Mouse (Mus musculus) gastrocnemius, postnatal 25 days (tissue): ENCODE data around the gene Eif4e2. TPM values are rescaled to one million over a fixed set of nuclear protein-coding genes. Genes with fewer than 3 reads are reported as not detected.

ENCODE experiments used
- DNase-seq: peaks from one replicate; pipeline ENCODE4 v3.0.0; 2022
- total RNA-seq, 2 experiments: library from RNA; stranded (reverse); gene quantifications; 1 replicate in 1 of 2; 2 replicates in 1 of 2; pipeline ENCODE4 v1.2.3; 2021

Gene Eif4e2
- total RNA-seq, 2 experiments from 2014 or later = 49.6 to 51.7 TPM

DNA sequence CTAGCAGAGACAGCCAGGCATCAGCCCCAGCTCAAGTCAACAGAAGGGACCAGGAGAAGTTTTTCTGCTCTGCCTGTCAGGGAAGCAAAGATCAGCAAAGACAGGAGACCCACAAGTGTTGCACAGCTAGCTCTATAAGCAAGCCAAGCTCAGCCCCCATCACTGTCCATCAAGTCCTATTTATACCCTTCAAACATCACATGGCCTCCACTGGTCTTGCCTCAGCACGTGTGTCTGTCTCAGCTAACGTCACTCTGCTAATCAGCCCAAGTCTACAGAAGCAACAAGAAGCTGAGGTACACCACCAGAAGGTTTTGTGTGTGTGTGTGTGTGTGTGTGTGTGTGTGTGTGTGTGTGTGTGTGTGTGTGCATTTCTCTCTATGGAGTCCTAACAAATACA, 12.9 kb upstream of the Eif4e2 start:
- DNase-seq = no peak

DNA sequence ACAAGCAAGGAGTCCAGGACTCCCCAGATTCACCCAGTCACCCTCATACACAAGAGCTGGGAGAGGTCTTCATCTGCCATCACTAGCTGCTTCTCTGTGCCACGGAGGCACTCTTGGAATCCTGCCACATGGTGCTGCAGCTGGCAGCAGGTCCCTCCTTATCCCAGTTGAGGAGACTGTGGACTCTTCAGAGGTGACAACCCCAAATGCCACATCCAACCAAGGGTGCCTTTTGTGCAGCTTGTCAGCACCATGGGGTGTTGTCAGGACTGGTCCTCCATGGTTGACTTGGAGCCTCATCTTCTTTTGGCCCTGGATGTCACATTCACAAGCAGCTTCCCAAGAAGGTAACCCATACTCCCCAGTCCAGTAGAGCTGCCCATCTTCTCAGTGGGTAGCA, 11.9 kb upstream of the Eif4e2 start:
- DNase-seq = no peak

DNA sequence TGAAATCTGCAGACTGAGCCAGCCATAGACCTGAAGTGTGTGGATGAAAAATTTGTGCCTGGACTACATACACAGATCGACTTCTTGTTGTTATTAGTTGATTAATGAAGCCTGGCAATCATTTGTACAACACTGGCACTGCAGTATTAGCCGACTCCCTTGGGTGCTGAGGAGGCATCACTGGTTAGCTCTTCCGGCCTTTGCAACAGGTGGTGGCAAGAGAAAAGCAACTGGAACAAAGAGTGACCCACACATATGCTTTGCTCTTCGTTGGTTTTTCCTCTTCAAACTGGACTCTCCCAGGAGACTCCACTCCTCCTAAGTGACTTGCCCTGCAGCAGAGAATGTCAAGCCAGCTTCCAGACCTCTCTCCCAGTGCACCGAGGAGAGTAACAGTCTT, 9.9 kb upstream of the Eif4e2 start:
- DNase-seq = no peak

DNA sequence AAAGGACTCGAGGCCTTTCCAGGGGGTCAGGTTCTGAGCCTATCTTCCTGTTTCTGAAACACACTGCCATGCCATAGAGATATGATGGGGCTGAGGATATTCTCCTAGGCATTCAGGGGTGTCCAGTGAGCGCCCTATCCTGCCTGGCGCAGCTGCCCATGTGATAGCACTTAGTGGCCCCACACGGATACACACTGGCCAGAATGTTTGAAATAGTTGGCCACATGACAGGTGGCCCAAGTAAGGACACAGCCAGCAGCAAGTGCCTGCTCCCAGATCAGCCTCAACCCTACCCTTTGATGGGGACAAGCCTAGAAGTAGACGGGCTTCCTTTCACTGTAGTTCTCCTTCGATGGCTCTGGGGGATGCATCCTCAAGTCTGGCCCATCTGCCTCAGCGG, 9.2 kb upstream of the Eif4e2 start, which contains the start of gene Chrng:
Gene Chrng, plus strand, starts transcription at position 193 of the 400 bp plus-strand sequence.
- no peak for DNase-seq

DNA sequence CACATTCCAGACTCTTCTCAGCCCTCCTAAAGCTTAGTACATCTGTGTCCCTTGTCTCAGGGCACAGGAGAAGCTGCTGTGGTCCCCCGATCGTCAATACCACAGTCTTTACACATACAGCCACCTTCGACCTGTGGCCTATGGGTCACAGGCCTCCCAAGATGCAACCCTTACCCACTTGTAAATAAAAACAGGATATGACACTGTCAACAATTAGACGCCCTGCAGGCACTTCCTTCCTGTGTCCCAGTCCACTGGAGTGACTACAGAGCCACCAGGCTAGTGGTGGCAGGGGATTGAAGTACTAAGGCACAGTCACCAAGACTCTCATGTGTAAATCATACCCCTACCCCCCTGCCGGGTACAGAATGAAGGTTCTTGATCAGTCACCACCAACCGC, 8.7 kb upstream of the Eif4e2 start:
- DNase-seq = no peak

DNA sequence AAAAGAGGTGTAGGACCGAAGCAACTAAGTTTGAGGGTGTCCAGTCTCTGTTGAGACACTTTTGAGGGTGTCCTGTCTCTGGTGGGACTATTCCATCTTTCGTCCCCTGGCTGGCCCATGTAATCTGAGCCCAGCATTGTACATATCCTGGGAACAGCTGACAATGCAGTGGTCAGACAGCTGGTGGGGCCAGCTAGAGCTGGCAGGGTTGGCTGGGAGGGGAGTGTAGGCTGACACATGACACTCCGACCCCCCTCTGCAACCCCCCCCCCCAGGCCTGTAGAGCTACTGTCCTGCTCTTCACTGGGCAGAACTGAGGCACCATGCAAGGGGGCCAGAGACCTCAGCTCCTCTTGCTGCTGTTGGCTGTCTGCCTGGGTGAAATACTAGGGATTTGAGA, 8.2 kb upstream of the Eif4e2 start:
- DNase-seq = no peak

DNA sequence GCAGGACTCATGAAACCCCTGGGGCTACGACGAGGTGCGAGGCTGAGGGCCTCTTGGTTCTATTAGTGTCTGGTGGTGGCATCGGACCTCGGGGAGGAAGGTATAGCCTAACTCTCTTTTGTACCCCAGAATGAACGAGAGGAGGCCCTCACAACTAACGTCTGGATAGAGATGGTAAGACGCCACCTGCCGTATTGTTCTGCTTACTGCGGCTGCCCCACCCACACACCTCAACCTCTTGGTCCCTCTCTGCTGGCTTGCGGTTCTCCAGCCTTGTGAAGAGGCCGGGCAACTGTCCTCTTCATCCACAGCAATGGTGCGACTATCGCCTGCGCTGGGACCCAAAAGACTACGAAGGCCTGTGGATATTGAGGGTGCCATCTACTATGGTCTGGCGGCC, 7.4 kb upstream of the Eif4e2 start:
- no peak for DNase-seq

DNA sequence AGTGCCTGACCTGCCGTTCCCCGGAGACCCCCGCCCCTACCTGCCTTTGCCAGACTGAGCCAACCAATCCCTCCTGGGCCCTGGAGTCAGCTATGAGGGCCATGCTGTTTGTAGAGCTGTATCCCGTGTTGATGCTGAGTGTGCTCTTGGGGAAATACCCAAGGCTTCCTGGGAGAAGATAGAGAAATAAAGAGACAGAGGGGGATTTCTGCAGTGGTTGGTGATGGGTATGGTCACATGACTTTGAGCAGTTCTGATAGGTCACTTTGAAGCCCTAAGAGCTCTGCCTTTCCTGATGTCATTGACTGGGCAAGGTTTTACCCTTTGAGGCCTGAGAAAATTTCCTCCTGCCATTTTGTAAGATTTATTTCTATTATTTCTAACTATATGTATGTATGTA, 2.3 kb upstream of the Eif4e2 start:
- DNase-seq = no peak

DNA sequence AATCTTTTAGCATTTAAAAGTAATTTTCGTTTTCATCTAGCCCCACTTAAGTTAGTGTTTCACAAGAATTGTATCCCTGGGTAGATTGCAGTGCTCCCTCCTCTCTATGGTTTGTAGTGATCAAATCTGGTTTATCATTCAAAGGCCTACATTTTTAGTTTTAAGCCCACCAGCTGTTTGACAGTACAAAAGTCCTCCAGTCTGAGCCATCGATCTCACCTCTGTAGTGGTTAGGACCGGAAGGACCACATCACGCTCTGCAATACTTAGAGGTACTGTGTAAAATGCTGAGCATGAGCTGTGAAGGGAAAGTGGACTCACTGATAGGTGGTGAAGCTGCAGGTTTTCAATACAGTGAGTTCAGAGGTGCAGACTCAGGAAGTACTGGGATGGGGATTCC, 1.0 kb downstream of the Eif4e2 start:
- DNase-seq = no peak

DNA sequence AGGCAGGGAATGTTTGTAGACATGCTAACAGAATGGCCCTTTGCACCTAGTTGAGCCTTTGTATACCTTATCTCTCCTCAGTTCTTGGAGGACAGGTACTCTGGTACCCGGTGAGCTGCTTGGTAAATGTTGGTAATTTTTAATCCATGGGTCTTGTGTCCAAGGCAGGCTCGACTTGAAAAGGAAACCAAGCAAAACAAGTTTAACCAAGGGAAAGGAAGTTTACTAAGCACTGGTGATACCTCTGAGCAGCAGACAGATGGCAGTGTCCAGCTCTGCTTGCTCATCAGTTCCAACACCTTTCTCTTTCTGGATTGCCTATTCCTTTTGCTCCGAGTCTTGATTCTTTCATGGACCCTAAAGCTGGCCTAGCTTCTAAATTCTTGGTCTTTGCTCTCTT, 4.2 kb downstream of the Eif4e2 start:
- no peak for DNase-seq

DNA sequence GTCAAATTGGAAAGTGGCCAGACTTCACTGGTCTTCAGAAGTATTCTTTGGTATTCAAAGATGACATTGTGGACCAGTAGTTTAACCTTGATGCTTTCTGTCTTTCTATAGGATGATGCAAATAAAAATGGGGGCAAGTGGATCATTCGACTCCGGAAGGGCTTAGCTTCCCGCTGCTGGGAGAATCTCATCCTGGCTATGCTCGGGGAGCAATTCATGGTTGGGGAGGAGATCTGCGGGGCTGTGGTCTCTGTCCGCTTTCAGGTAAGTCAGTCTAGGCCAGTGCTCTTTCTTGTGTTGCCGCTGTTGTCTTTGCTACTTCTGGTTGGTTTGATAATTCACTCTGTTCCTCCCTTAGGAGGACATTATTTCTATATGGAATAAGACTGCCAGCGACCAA, 12.0 kb downstream of the Eif4e2 start:
- DNase-seq = no peak

DNA sequence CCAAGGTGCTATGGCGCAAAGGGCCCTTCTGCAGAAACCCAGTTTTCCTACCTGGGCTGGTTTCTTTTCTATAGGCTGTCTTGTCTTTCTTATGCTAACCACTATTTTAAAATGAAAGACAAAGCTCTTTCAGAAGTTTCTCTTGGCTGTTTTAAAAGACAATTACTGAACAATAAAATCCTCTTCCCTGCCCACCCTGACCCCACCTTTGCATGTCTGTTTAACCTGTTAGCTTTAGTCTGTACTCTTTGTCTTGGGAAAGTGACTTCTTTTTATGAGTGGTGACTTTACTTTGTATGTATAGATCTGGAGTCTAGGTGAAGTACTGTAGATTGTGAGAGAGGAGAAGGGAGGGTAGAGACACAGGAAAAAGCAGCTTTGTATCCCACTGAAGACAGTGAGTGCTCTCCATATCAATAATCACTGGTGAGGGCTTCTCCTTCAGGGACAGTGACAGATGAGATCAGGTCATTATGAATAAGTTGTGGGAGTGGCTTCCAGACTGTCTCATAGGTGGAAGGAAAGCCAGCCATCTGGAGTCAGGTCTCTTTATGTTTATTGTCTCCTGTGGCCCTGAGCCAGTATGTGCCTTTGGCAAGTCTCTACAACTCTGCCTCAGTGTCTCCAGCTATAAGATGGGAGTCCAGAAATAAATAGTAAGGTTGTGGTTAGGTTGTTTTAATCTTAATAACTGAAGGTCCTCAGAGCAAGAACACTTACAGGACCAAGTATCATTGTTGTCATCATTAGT, 12.9 kb downstream of the Eif4e2 start:
- no peak for DNase-seq

DNA sequence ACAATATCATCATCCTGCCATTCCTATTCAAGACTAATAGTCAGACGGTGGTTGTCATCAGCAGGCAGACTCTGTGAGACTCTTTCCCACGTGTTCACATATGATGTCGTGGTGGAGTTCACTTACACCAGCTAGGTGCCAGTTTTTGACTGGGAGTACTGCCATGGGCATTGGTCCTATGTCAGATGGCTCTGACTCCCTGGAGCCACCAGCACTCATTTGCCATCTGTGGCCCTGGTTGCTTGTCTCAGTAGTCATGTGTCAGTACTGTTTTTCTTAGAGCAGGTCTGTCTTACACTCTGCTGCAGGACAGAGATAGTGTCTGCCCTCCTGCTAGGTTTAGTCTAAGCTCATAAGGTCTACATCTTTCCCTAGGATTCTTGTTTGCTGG, 13.4 kb downstream of the Eif4e2 start:
- peak; percentile 55 for DNase-seq

DNA sequence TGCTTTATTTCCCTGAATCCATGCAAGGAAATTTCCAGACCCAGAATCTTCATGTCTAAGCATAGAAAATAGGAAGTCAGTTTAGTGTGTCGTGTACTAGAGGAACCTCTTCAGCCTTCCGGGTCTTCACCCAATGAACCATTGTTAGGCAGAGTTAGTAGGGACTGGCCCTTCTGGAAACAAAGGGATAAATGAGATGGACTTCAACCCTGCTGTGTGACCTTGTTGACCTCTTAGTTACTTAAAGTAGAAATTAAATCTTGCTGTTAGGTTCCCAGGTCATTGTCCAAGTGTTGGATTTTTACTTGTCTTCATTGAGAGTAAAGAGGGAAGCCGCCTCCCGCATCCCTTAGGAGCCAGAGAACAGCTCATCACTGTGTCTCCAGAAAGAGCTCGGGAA, 16.9 kb downstream of the Eif4e2 start:
- no peak for DNase-seq

DNA sequence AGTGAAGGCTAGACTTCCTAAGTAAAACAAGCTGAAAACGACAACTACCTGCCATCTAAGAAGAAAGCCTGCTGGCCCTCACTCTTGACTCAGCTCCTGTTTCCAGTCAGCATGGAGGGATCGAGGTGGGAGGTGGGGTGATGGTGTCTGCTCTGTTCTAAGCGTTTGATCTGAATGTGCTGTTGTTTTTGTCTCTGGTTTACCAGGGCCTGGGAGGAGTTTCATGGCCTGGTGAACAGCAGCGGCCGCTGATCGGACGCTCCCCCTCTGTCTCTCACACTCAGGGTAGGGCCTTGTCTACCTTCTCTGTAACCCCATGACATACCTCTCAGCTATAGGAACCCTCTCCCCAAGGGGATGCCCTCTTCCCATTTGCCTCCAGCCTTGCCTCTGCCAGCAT, 18.5 kb downstream of the Eif4e2 start:
- DNase-seq = no peak

DNA sequence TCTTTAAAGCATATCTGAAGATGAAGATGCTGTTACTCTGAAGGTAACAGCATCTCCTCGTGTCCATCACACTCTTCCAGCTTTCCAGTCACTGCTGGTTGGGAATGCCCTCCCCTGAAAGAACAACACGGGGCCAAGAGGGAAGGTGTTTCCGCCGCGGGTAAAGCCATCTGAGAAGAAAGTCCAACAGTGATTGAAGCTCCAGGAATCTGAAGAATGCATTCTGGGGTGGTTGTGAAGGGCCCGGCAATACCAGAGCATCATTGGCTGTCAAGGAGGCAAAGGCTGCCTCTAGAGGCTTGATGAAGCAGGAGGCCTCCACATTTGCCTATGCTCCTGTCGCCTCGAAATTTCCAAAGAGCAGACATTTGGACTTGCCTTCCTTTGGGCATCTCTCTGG, 25.3 kb downstream of the Eif4e2 start:
- DNase-seq = no peak

DNA sequence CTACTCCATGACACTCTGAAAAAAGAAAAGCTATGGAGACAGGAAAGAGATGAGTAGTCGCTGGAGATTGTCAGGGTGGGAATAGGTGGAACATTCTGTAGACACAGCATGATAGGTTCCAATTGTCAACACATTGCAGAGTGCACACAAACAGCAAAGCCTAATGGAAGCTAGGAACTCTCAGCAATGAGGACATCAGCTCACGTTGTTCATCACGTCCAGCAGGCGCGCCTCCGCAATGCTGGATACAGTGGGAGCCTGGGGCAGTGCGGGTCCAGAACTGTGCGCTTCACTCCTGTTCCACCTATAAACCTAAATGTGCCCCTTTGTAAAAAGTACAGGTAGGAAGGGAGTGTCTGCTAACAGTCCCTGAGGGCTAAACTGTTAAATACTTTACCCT, 29.3 kb downstream of the Eif4e2 start:
- DNase-seq = no peak

DNA sequence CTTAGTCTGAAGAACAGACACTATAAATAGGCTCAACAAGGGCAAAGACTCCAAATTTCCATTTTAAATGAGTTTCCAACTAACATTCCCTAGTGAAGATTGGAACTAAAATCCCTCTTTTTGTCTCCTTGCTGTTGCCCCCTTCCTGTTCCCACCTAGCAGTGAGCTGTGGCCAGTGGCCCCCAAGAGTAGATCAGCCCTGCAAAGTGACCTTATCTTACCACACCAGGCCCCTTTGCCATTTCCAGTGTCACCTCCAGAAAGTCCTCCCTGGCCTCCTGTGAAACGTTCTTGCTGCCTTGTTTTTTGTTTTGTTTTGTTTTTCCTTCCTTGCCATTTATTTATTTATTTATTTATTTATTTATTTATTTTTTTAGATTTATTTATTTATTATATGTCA, 31.7 kb downstream of the Eif4e2 start:
- DNase-seq = no peak

DNA sequence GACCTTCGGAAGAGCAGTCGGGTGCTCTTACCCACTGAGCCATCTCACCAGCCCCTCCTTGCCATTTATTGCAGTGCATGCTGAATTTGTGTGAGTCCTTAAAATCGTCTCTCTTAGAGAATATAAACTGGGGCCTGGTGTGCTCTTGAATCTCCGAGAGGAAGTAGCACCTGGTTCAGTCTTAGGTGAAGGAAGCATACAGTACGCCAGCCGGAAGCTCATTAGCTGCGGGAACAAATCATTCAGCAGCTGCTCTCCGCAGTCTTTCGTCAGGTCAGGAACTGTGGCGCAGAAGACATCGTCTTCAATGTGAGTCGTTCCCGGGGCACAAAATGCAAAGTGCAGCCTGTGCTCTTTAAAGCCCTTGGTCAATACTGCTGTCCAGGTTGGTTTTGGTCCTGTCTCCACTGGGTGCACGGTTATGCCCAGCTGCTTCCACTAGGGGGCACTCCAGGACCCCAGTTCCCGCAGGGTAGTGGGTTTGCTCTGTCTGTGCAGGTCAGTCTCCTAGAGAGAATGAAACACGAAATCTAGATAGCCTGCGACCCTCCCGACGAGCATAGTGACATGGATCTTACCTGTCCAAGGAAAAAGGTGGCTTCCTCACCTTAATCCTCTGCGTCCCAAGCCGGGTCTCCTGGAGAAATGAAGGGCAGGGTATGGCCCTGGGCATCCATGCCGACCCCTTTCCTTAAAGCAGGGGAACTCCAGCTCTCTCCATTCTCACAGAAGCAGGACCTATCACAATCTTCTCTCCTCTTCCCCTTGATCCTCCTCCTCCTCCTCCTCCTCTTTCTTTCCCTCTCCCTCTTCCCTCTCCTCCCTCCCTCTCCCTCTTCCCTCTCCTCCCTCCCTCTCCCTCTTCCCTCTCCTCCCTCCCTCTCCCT, 32.5 kb downstream of the Eif4e2 start:
- DNase-seq = peak; percentile 58

DNA sequence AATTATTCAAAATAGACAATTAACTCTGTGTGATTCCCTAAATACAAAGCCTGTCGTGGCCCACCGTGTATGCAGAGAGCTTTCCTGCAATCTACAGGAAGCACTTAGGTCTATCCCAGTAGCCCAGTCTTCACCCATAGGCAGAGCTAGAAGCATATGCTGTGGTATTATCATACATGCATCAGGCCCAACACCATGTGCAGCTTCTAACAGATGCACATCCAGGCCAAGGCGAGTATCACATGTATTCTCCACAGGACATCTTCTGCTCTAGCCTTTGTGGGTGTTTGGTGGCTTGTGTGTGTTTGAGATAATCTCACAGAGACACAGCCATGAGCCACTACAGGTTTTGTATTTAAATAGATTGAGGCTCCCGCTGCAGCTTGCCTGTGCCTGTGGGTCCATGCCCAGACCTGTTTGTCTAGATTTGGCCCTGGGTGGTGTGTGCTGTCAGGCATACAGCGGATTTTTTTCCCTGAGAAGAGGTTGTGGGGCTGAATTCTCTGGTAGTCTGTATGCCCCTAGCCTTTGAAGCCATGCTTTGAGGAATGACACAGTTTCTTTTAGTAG, 38.4 kb downstream of the Eif4e2 start:
- no peak for DNase-seq

DNA sequence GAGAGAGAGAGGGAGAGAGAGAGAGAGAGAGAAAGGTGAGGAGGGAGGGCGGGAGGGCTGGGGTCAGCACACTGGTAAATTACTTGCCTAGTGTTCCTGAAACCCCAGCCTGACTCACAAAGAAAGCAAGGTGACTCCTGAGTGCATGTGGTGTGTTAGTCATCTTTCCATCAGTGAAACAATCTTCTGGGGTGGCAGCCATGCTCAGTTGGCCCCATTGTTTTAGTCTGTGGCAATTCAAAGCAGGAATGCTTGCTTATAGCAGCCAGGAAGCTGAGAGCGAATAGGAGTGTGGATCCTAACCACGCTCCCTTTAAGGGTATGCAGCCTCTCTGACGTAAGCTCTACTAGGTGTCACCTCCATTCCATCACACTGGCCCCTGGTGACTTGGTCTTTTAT, 41.5 kb downstream of the Eif4e2 start:
- DNase-seq = no peak

DNA sequence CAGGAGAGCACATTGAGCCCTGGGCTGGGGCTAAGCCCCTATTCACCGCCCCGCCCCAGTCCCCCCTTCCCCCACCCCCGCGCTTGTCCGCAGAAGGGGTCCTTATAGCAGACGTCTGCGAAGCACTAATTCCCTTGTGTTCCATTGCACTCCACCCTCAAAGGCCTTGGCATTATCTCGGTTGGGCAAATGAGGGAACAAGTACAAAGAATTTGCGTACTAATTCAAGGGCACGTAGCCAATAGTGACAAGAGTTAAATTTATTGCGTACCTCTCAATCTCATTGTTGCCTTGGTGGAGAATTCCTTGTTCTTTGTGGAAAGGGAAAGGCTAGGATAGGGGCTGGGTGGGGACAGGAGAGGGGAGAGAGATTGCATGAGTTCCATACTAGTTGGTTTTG, 44.0 kb downstream of the Eif4e2 start:
- DNase-seq = no peak

DNA sequence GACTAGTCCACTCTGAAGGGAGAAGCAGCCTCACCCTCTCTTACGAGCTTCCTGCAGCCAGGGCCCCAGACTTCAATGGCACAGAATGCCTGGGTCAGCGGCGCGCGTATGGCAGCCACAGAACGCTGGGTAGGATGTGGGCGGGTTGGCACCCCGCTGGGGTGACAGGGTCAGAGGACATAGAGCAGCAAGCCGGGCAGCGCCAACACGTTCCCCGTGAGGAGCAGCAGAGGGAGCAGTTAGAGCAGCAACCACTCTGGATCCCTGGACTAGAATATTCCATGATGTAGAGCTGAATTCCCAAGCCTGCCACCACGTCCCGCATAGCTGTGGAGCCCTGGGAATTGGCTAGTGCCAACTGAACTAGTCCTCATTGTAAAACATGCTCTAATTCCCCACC, 44.8 kb downstream of the Eif4e2 start:
- no peak for DNase-seq
